Mouse (Mus musculus) cerebral cortex, adult 2 months (tissue): ENCODE results near the gene Col12a1.

Source experiments
- WGBS: fragments of 180-500 bp; shearing (Covaris S2); methylation state at CpG from one replicate; pipeline ENCODE4 v1.1.7; 2018; 5-methylcytosine and 5-hydroxymethylcytosine counted together

The Col12a1 gene

GRCm38 (mm10) chr9:79689771-79690535 lies 28.7 kb downstream of the Col12a1 start:
- WGBS = 67% methylated on average over 11 of the region's 11 CpGs

GRCm38 (mm10) chr9:79689342-79689741 lies 29.3 kb downstream of the Col12a1 start:
- 90% methylated on average over 7 of the region's 7 CpGs for WGBS

- 90% methylated on average over 3 of the region's 3 CpGs for WGBS
These were observed 31.4 kb downstream of the Col12a1 start for GRCm38 (mm10) chr9:79687227-79687626.

GRCm38 (mm10) chr9:79686049-79686448 lies 32.6 kb downstream of the Col12a1 start:
- WGBS = 34% methylated on average over 1 of the region's 1 CpGs

- WGBS = 70% methylated on average over 4 of the region's 4 CpGs
These were observed 38.0 kb downstream of the Col12a1 start for GRCm38 (mm10) chr9:79680453-79681240.

- WGBS = 88% methylated on average over 1 of the region's 1 CpGs
These were observed 49.8 kb downstream of the Col12a1 start for GRCm38 (mm10) chr9:79668806-79669205.

- WGBS = 55% methylated on average over 16 of the region's 16 CpGs
These were observed 65.1 kb downstream of the Col12a1 start for GRCm38 (mm10) chr9:79653327-79654150.

- WGBS = 66% methylated on average over 9 of the region's 9 CpGs
These were observed 70.0 kb downstream of the Col12a1 start for GRCm38 (mm10) chr9:79648587-79648986.

GRCm38 (mm10) chr9:79645757-79646156 lies 72.9 kb downstream of the Col12a1 start:
- 66% methylated on average over 3 of the region's 3 CpGs for WGBS

- 73% methylated on average over 11 of the region's 11 CpGs for WGBS
These were observed 79.1 kb downstream of the Col12a1 start for GRCm38 (mm10) chr9:79639430-79640090.

GRCm38 (mm10) chr9:79637879-79638278 lies 80.8 kb downstream of the Col12a1 start:
- WGBS = 65% methylated on average over 4 of the region's 4 CpGs

GRCm38 (mm10) chr9:79634076-79634475 lies 84.6 kb downstream of the Col12a1 start:
- 82% methylated on average over 1 of the region's 1 CpGs for WGBS

GRCm38 (mm10) chr9:79631186-79631585 lies 87.4 kb downstream of the Col12a1 start:
- WGBS = 74% methylated on average over 7 of the region's 7 CpGs

- 81% methylated on average over 6 of the region's 6 CpGs for WGBS
These were observed 99.6 kb downstream of the Col12a1 start for GRCm38 (mm10) chr9:79618839-79619597.

GRCm38 (mm10) chr9:79617336-79617735 lies 101.3 kb downstream of the Col12a1 start:
- WGBS = 54% methylated on average over 3 of the region's 3 CpGs

GRCm38 (mm10) chr9:79616040-79616439 lies 102.6 kb downstream of the Col12a1 start:
- 62% methylated on average over 5 of the region's 5 CpGs for WGBS

GRCm38 (mm10) chr9:79610286-79610685 lies 108.3 kb downstream of the Col12a1 start:
- 85% methylated on average over 6 of the region's 6 CpGs for WGBS

- 92% methylated on average over 4 of the region's 4 CpGs for WGBS
These were observed 109.0 kb downstream of the Col12a1 start for GRCm38 (mm10) chr9:79609661-79610060.

GRCm38 (mm10) chr9:79608795-79609194 lies 109.8 kb downstream of the Col12a1 start:
- 71% methylated on average over 1 of the region's 1 CpGs for WGBS

GRCm38 (mm10) chr9:79608062-79608531 lies 110.5 kb downstream of the Col12a1 start:
- 34% methylated on average over 4 of the region's 4 CpGs for WGBS

GRCm38 (mm10) chr9:79606122-79606521 lies 112.5 kb downstream of the Col12a1 start:
- 63% methylated on average over 5 of the region's 5 CpGs for WGBS
